Mouse (Mus musculus): ENCODE measurements around the gene Bcl11a. TPM values are rescaled to one million over a fixed set of nuclear protein-coding genes. Genes with fewer than 3 reads are reported as not detected.

Gene Bcl11a
- total RNA-seq (2021): under 1 TPM; 0.67 to 0.83 TPM
- long read RNA-seq, experiment 1: 0 reads
- long read RNA-seq, experiment 2, full-length matches to known transcripts: 1 of 1 reads
- long read RNA-seq, experiment 2, partial matches to known transcripts: 0 of 1 reads
- long read RNA-seq, experiment 2, other reads (novel, unspliced or antisense): 0 of 1 reads

- DNase-seq (ENCODE audit: low spot score in 2 of 2): peak in 1 of 2 experiments; percentile 36
These were observed at the start of gene Bcl11a for GRCm38 (mm10) chr11:24077795-24078705. Gene Bcl11a, plus strand, starts transcription at chr11:24078056.

GRCm38 (mm10) chr11:24044025-24044424, 33.8 kb upstream of the Bcl11a start:
- no peak for DNase-seq (ENCODE audit: low spot score in 2 of 2)

- peak; percentile 63 to 75 for DNase-seq (ENCODE audit: low spot score in 2 of 2)
These were observed 28.4 kb upstream of the Bcl11a start for GRCm38 (mm10) chr11:24049226-24050031.

- DNase-seq (ENCODE audit: low spot score in 2 of 2): no peak
These were observed 27.7 kb upstream of the Bcl11a start for GRCm38 (mm10) chr11:24050032-24050757.

- no peak for DNase-seq (ENCODE audit: low spot score in 2 of 2)
These were observed 25.0 kb upstream of the Bcl11a start for GRCm38 (mm10) chr11:24052882-24053281.

- DNase-seq (ENCODE audit: low spot score in 2 of 2): no peak
These were observed 18.7 kb upstream of the Bcl11a start for GRCm38 (mm10) chr11:24059137-24059536.

GRCm38 (mm10) chr11:24060428-24060827, 17.4 kb upstream of the Bcl11a start:
- no peak for DNase-seq (ENCODE audit: low spot score in 2 of 2)

GRCm38 (mm10) chr11:24061819-24062218, 16.0 kb upstream of the Bcl11a start:
- DNase-seq (ENCODE audit: low spot score in 2 of 2): no peak

GRCm38 (mm10) chr11:24062495-24063096, 15.3 kb upstream of the Bcl11a start:
- DNase-seq (ENCODE audit: low spot score in 2 of 2): no peak

GRCm38 (mm10) chr11:24064221-24064620, 13.6 kb upstream of the Bcl11a start:
- no peak for DNase-seq (ENCODE audit: low spot score in 2 of 2)

GRCm38 (mm10) chr11:24065313-24065712, 12.5 kb upstream of the Bcl11a start:
- DNase-seq (ENCODE audit: low spot score in 2 of 2): no peak

GRCm38 (mm10) chr11:24074021-24074591, 3.8 kb upstream of the Bcl11a start:
- no peak for DNase-seq (ENCODE audit: low spot score in 2 of 2)

GRCm38 (mm10) chr11:24074634-24075104, 3.2 kb upstream of the Bcl11a start, which contains the start of gene A830031A19Rik:
Gene A830031A19Rik, minus strand, starts transcription at chr11:24075054.
- no peak for DNase-seq (ENCODE audit: low spot score in 2 of 2)

- DNase-seq (ENCODE audit: low spot score in 2 of 2): no peak
These were observed 2.2 kb upstream of the Bcl11a start for GRCm38 (mm10) chr11:24075486-24076126.

GRCm38 (mm10) chr11:24076127-24076650, 1.7 kb upstream of the Bcl11a start:
- DNase-seq (ENCODE audit: low spot score in 2 of 2): peak in 1 of 2 experiments; percentile 65

GRCm38 (mm10) chr11:24076821-24077730, 780 bp upstream of the Bcl11a start:
- peak in 1 of 2 experiments; percentile 45 for DNase-seq (ENCODE audit: low spot score in 2 of 2)

- peak in 1 of 2 experiments; percentile 27 for DNase-seq (ENCODE audit: low spot score in 2 of 2)
These were observed 955 bp downstream of the Bcl11a start for GRCm38 (mm10) chr11:24078706-24079316.
